In genomic region chr1:72793230-72793629, GRCm38 (mm10) we compare ENCODE assay signal across 21 mouse cellular contexts. TPM values are rescaled to one million over a fixed set of nuclear protein-coding genes. Genes with fewer than 3 reads are reported as not detected.
DNase-seq lines count a peak whose midpoint lies in the region; TF ChIP-seq lines count a peak whose summit lies in the region.
"Had no signal": no experiment of that assay in that cellular context is flagged by ENCODE, and none has a peak within 500 bp of the region (broad histone marks: within the 10 kb centered on the region; RNA-seq: fewer than 3 reads in every experiment).

No protein-coding gene starts in this region.

- H3K9ac ChIP-seq in ES-Bruce4 (ENCODE audit: low read depth, poor library complexity, severe bottlenecking) = no peak overlapping the region
- H3K9ac ChIP-seq: embryonic facial prominence, embryonic 12.5 days; forebrain, embryonic 13.5 days; forebrain, embryonic 15.5 days; forebrain, postnatal 0 days had no signal

- H3K27me3 ChIP-seq in ES-Bruce4 (ENCODE audit: control insufficient read depth, insufficient read depth, low read length, poor library complexity, severe bottlenecking) = no peaks in the 10 kb centered on the region
- H3K27me3 ChIP-seq in hindbrain, embryonic 10.5 days (ENCODE audit: insufficient read depth, poor library complexity, severe bottlenecking) = no peaks in the 10 kb centered on the region
- H3K27me3 ChIP-seq: embryonic facial prominence, embryonic 12.5 days; forebrain, embryonic 13.5 days; forebrain, embryonic 15.5 days; Patski had no signal

- no peak for TF ChIP-seq CTCF in ES-Bruce4 (IDR thresholded peaks at IDR 0.05; ENCODE audit: low read depth, low read length)
- no peak for TF ChIP-seq CTCF in lung, adult 2 months (IDR thresholded peaks at IDR 0.05; ENCODE audit: insufficient read depth, low read length)

- DNase-seq in ES-CJ7 (ENCODE audit: low read depth, low spot score) = peak; percentile 89
- DNase-seq in R1 (ENCODE audit: low read depth, low spot score) = peak; percentile 95
- DNase-seq in layer of hippocampus, adult 8-10 months (ENCODE audit: low spot score in 2 of 2) = no peak
- no peak for DNase-seq in hindbrain, embryonic 10.5 days (ENCODE audit: low spot score)
- DNase-seq in lung, adult 2 months = no peak
- DNase-seq: adrenal gland, adult 8-10 months; adrenal gland, postnatal 14 days; adrenal gland, postnatal 36 days; cerebellum, adult 18-20 months; cerebellum, adult 8-10 months; cerebellum, adult 9-11 months; cerebellum, postnatal 14 days; forebrain, postnatal 0 days had no signal

- H3K27ac ChIP-seq in ES-Bruce4 (ENCODE audit: insufficient read depth, low read length) = peak overlapping the region; percentile 76; the same call in 1 of the 2 replicates
- no peak overlapping the region for H3K27ac ChIP-seq in hindbrain, embryonic 10.5 days
- H3K27ac ChIP-seq: embryonic facial prominence, embryonic 12.5 days; forebrain, embryonic 13.5 days; forebrain, embryonic 15.5 days had no signal

- H3K4me3 ChIP-seq in ES-Bruce4 (ENCODE audit: low read depth, low read length) = no peak overlapping the region
- no peak overlapping the region for H3K4me3 ChIP-seq in hindbrain, embryonic 10.5 days
- no peak overlapping the region for H3K4me3 ChIP-seq in lung, adult 2 months (replicated peaks; ENCODE audit: extremely low read depth, low read depth, low read length)
- H3K4me3 ChIP-seq: embryonic facial prominence, embryonic 10.5 days; embryonic facial prominence, embryonic 12.5 days; forebrain, embryonic 13.5 days; forebrain, embryonic 15.5 days had no signal

- H3K4me1 ChIP-seq in ES-Bruce4 (ENCODE audit: control insufficient read depth, insufficient read depth, low read length) = peaks cover 3% of the 10 kb centered on the region
- 0 out of 2 replicates have a peak, but pooled peaks cover 4% of the 10 kb centered on the region for H3K4me1 ChIP-seq in hindbrain, embryonic 10.5 days (replicated peaks)
- H3K4me1 ChIP-seq in lung, adult 2 months (ENCODE audit: control insufficient read depth, insufficient read depth, low read length) = no peaks in the 10 kb centered on the region
- H3K4me1 ChIP-seq: forebrain, embryonic 15.5 days had no signal

- TF ChIP-seq EP300 in ES-Bruce4 (IDR thresholded peaks at IDR 0.05; ENCODE audit: insufficient read depth, low read depth, low read length) = 0 out of 2 replicates have a peak, but pooled peaks have one; percentile 12

- TF ChIP-seq POLR2A in ES-Bruce4 (IDR thresholded peaks at IDR 0.05; ENCODE audit: insufficient read depth, low read length) = no peak
- TF ChIP-seq POLR2A in lung, adult 2 months (IDR thresholded peaks at IDR 0.05; ENCODE audit: borderline replicate concordance, extremely low read depth, low read depth, low read length) = no peak

- H3K9me3 ChIP-seq in ES-Bruce4 (replicated peaks; ENCODE audit: control insufficient read depth, insufficient read depth, low read length, poor library complexity, severe bottlenecking) = no peaks in the 10 kb centered on the region
- H3K9me3 ChIP-seq in hindbrain, embryonic 10.5 days = 0 out of 2 replicates have a peak, but pooled peaks cover 3% of the 10 kb centered on the region
- H3K9me3 ChIP-seq: embryonic facial prominence, embryonic 10.5 days; embryonic facial prominence, embryonic 12.5 days; forebrain, embryonic 13.5 days; forebrain, embryonic 15.5 days; G1E had no signal

- H3K36me3 ChIP-seq in ES-Bruce4 (ENCODE audit: control insufficient read depth, insufficient read depth, low read length, poor library complexity, severe bottlenecking) = no peaks in the 10 kb centered on the region
- no peaks in the 10 kb centered on the region for H3K36me3 ChIP-seq in hindbrain, embryonic 10.5 days
- H3K36me3 ChIP-seq: embryonic facial prominence, embryonic 10.5 days; embryonic facial prominence, embryonic 12.5 days; forebrain, embryonic 15.5 days; G1E had no signal

RNA-seq across cellular contexts. Expression of gene Igfbp2, which starts 31.1 kb away (rescaled TPM):
- polyA plus RNA-seq in ES-Bruce4 (2011; ENCODE audit: insufficient read depth, insufficient read length, low read depth, missing spikeins) = 537 and 588 TPM in 2 replicates
- 10 to 100 TPM; 36.7 to 56.7 (median 47.3) TPM for total RNA-seq in layer of hippocampus, adult 8-10 months (2022)
- 493 and 750 TPM in 2 replicates for polyA plus RNA-seq in hindbrain, embryonic 10.5 days (2016; fragmentation: Nextera tagmentation; extraction: Ambion mirVana)
- polyA plus RNA-seq in lung, adult 2 months (2012; rRNA removed) = 308 and 450 TPM in 2 replicates
- polyA plus RNA-seq: activated CD4-positive, CD25-positive, alpha-beta regulatory T cell, adult 4 months; G1E had no signal

Comparison
In these comparisons a context has a peak if more than half of its experiments do, and no peak if none do; other contexts are left out.
1. DNase-seq: peak in ES-CJ7 (single experiment) and R1 (single experiment); none in layer of hippocampus, adult 8-10 months (0 of 2), hindbrain, embryonic 10.5 days (single experiment) and lung, adult 2 months (single experiment).